Mouse (Mus musculus) bone marrow macrophage, adult 2 months (primary cell): ENCODE data around the gene Maml2.

Source experiments
- CTCF ChIP-seq: IDR thresholded peaks from 2 replicates; pipeline ENCODE4 v1.5.1; 2012; ENCODE audit warnings: low read depth, mild to moderate bottlenecking, low read length, moderate library complexity
- POLR2A ChIP-seq: IDR thresholded peaks from 2 replicates; pipeline ENCODE4 v1.6.1; 2012; ENCODE audit warnings: mild to moderate bottlenecking, low read depth, low read length, borderline replicate concordance

DNA sequence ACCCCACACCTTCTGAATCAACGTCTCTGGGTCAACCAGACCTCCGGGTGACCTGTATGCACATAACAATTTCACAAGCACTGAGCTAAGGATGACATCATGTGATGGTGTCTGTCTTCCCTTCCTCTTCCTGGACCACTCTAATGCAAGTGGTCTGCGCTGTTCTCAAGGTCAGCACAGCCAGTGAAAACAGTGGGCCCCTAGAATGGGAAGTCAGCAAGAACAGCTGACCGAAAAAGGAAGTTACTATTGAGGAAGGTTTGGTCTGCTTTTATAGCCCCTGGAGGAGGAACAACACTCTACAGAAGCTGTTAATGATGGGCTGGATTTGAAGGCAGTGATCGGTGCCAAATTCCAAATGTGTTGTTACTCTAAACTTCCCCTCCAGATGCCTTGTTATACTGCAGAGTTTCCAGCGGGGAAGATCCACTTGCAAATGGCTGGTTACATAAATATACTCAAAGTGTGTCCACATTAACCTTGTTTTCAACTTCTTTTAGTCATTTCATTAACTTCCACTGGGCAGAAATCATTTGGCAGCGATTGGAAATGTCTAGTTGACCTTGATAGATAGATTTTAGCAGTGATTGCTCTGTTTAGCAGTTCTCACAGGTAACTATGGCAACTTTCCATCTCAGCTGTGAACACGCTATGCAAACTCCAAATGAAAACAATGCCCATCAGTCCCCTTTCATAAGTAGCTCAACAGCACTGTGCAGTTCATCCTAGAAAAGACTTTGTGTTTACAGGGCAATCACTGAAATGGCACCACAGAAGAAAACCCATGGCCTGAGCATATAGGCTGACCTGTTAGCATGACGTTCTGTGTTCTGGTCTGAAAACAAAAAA is 289.6 kb downstream of the Maml2 start:
- TF ChIP-seq CTCF (no peak), POLR2A (no peak)
